Mouse (Mus musculus) cerebellum, adult 2 months (tissue): ENCODE measurements at regions not wholly inside any gene's neighbourhood (a gene's known extent, or its start where the extent isn't known, plus 50 kb on each side); places are given as distances from the start of the nearest gene placed in this dataset.

ENCODE experiments used
- CTCF ChIP-seq: fragments of 200-500 bp; IDR thresholded peaks from 2 replicates; pipeline ENCODE4 v1.5.1; 2011; ENCODE audit warnings: low read depth, mild to moderate bottlenecking, control low read depth, low read length, moderate library complexity, borderline replicate concordance; ENCODE audit not compliant: insufficient read depth
- POLR2A ChIP-seq: fragments of 200-500 bp; IDR thresholded peaks from 2 replicates; pipeline ENCODE4 v1.6.1; 2011; ENCODE audit warnings: low read length, control low read depth, borderline replicate concordance; ENCODE audit not compliant: insufficient read depth

GRCm38 (mm10) chr2:61109564-61109963 is 146.6 kb upstream of the Rbms1 start:
- TF ChIP-seq POLR2A (no peak), CTCF (no peak)
